Mouse (Mus musculus): ENCODE measurements around the gene Rfx4. TPM values are rescaled to one million over a fixed set of nuclear protein-coding genes. Genes with fewer than 3 reads are reported as not detected.
A peak's percentile ranks its signal among the peaks of the same experiment; 100 is the strongest.

Gene Rfx4
- total RNA-seq, 4 experiments from 2014 or later: 10.6 to 13.1 (median 12.3) TPM

GRCm38 (mm10) chr10:84908006-84908405, 152.1 kb downstream of the Rfx4 start:
- DNase-seq (ENCODE audit: low spot score in 2 of 2): no peak

GRCm38 (mm10) chr10:84908471-84908870, 152.6 kb downstream of the Rfx4 start:
- DNase-seq (ENCODE audit: low spot score in 2 of 2): no peak

GRCm38 (mm10) chr10:84909021-84909801, 153.3 kb downstream of the Rfx4 start:
- peak; percentile 56 to 60 for DNase-seq (ENCODE audit: low spot score in 2 of 2)

- DNase-seq (ENCODE audit: low spot score in 2 of 2): no peak
Measured at GRCm38 (mm10) chr10:84910194-84910593, 154.3 kb downstream of the Rfx4 start.

GRCm38 (mm10) chr10:84910758-84911384, 155.0 kb downstream of the Rfx4 start:
- no peak for DNase-seq (ENCODE audit: low spot score in 2 of 2)

GRCm38 (mm10) chr10:84913148-84913547, 157.3 kb downstream of the Rfx4 start:
- DNase-seq (ENCODE audit: low spot score in 2 of 2): no peak

GRCm38 (mm10) chr10:84915476-84915875, 159.6 kb downstream of the Rfx4 start:
- no peak for DNase-seq (ENCODE audit: low spot score in 2 of 2)

GRCm38 (mm10) chr10:84916810-84917730, 161.2 kb downstream of the Rfx4 start, which contains the start of gene Ric8b:
Gene Ric8b, plus strand, starts transcription at chr10:84917616.
- DNase-seq (ENCODE audit: low spot score in 2 of 2): peak; percentile 97

GRCm38 (mm10) chr10:84917731-84918095, 161.9 kb downstream of the Rfx4 start:
- peak in 1 of 2 experiments; percentile 67 for DNase-seq (ENCODE audit: low spot score in 2 of 2)

GRCm38 (mm10) chr10:84926336-84926735, 170.5 kb downstream of the Rfx4 start:
- no peak for DNase-seq (ENCODE audit: low spot score in 2 of 2)

GRCm38 (mm10) chr10:84926885-84927284, 171.0 kb downstream of the Rfx4 start:
- no peak for DNase-seq (ENCODE audit: low spot score in 2 of 2)

GRCm38 (mm10) chr10:84928465-84928864, 172.6 kb downstream of the Rfx4 start:
- no peak for DNase-seq (ENCODE audit: low spot score in 2 of 2)

- DNase-seq (ENCODE audit: low spot score in 2 of 2): no peak
Measured at GRCm38 (mm10) chr10:84935553-84936209, 179.8 kb downstream of the Rfx4 start.

- no peak for DNase-seq (ENCODE audit: low spot score in 2 of 2)
Measured at GRCm38 (mm10) chr10:84936832-84937515, 181.1 kb downstream of the Rfx4 start.

- DNase-seq (ENCODE audit: low spot score in 2 of 2): no peak
Measured at GRCm38 (mm10) chr10:84938094-84938820, 182.4 kb downstream of the Rfx4 start.

- DNase-seq (ENCODE audit: low spot score in 2 of 2): no peak
Measured at GRCm38 (mm10) chr10:84938886-84939285, 183.0 kb downstream of the Rfx4 start.

GRCm38 (mm10) chr10:84940356-84940755, 184.5 kb downstream of the Rfx4 start:
- DNase-seq (ENCODE audit: low spot score in 2 of 2): no peak

GRCm38 (mm10) chr10:84945692-84946091, 189.8 kb downstream of the Rfx4 start:
- DNase-seq (ENCODE audit: low spot score in 2 of 2): no peak

- DNase-seq (ENCODE audit: low spot score in 2 of 2): no peak
Measured at GRCm38 (mm10) chr10:84948970-84949683, 193.3 kb downstream of the Rfx4 start.

Data from left cerebral cortex, adult 8-10 months (tissue).